Mouse (Mus musculus): ENCODE measurements around the gene Bmp10. TPM values are rescaled to one million over a fixed set of nuclear protein-coding genes. Genes with fewer than 3 reads are reported as not detected.

Bmp10 gene
- polyA plus RNA-seq, 1 experiment from 2014 or later, result 0.09 TPM

Other genes starting within 250 kb of the Bmp10 start
- gene Antxr1, start 93.2 kb upstream of the Bmp10 start, polyA plus RNA-seq (2015; fragmentation: Nextera tagmentation; extraction: Ambion mirVana), result 11.4 and 13.0 TPM in 2 replicates
- not detected in 2 replicates for gene Gkn1, start 78.1 kb upstream of the Bmp10 start, polyA plus RNA-seq (2015; fragmentation: Nextera tagmentation; extraction: Ambion mirVana)
- gene Gkn2, start 55.6 kb upstream of the Bmp10 start, polyA plus RNA-seq (2015; fragmentation: Nextera tagmentation; extraction: Ambion mirVana), result 0.73 and 0.84 TPM in 2 replicates
- 3.7 and 4.0 TPM in 2 replicates for gene Gkn3, start 40.1 kb upstream of the Bmp10 start, polyA plus RNA-seq (2015; fragmentation: Nextera tagmentation; extraction: Ambion mirVana)
- gene Arhgap25, start 104.3 kb downstream of the Bmp10 start, polyA plus RNA-seq (2015; fragmentation: Nextera tagmentation; extraction: Ambion mirVana), result 8.9 and 9.4 TPM in 2 replicates
- 2.2 and 2.6 TPM in 2 replicates for gene Prokr1, start 161.7 kb downstream of the Bmp10 start, polyA plus RNA-seq (2015; fragmentation: Nextera tagmentation; extraction: Ambion mirVana)
- gene Aplf, start 243.2 kb downstream of the Bmp10 start, polyA plus RNA-seq (2015; fragmentation: Nextera tagmentation; extraction: Ambion mirVana), result 13.5 and 14.3 TPM in 2 replicates